Mouse (Mus musculus): Measurements from ENCODE around the gene Suclg1. TPM values are rescaled to one million over a fixed set of nuclear protein-coding genes. Genes with fewer than 3 reads are reported as not detected.

The Suclg1 gene
- total and polyA plus RNA-seq, 3 experiments: 53.7 to 105 (median 99.7) TPM

- H3K4me3 ChIP-seq (ENCODE audit: low read depth, low read length): no peak overlapping the region
- ATAC-seq (ENCODE audit: extremely low read depth, insufficient number of reproducible peaks, low FRiP score, poor library complexity, severe bottlenecking) (no peak), DNase-seq (ENCODE audit: low spot score) (no peak)
- H3K27me3 ChIP-seq (ENCODE audit: insufficient read depth, low read length): no peaks in the 10 kb centered on the region
- peaks cover 59% of the 10 kb centered on the region for H3K36me3 ChIP-seq (replicated peaks)
- H3K4me1 ChIP-seq (ENCODE audit: insufficient read depth, low read depth, low read length): peaks cover 31% of the 10 kb centered on the region
- TF ChIP-seq TAL1 (conservative IDR thresholded peaks at IDR 0.05; ENCODE audit: low read depth, low read length) (no peak), CTCF (IDR thresholded peaks at IDR 0.05; ENCODE audit: low read depth, low read length) (no peak)
- no peaks in the 10 kb centered on the region for H3K9me3 ChIP-seq (replicated peaks)
Measured at GRCm38 (mm10) chr6:73253006-73253405, 4.8 kb downstream of the Suclg1 start.

GRCm38 (mm10) chr6:73253584-73253983 is 5.4 kb downstream of the Suclg1 start:
- Histone ChIP-seq H3K4me1 (ENCODE audit: insufficient read depth, low read depth, low read length) (peaks cover 31% of the 10 kb centered on the region), H3K27me3 (ENCODE audit: insufficient read depth, low read length) (no peaks in the 10 kb centered on the region), H3K36me3 (replicated peaks) (peaks cover 64% of the 10 kb centered on the region), H3K9me3 (replicated peaks) (no peaks in the 10 kb centered on the region), H3K4me3 (ENCODE audit: low read depth, low read length) (no peak overlapping the region)
- TF ChIP-seq POLR2AphosphoS5 (IDR thresholded peaks at IDR 0.05; ENCODE audit: insufficient replicate concordance, low read depth, low read length) (no peak), CTCF (IDR thresholded peaks at IDR 0.05; ENCODE audit: low read depth, low read length) (no peak), TAL1 (conservative IDR thresholded peaks at IDR 0.05; ENCODE audit: low read depth, low read length) (no peak), GATA2 (IDR thresholded peaks at IDR 0.05; ENCODE audit: borderline replicate concordance, low read depth, low read length) (no peak), GATA1 (IDR thresholded peaks at IDR 0.05; ENCODE audit: borderline replicate concordance, low read length) (no peak)
- DNase-seq (ENCODE audit: low spot score) (no peak), ATAC-seq (ENCODE audit: extremely low read depth, insufficient number of reproducible peaks, low FRiP score, poor library complexity, severe bottlenecking) (no peak)

GRCm38 (mm10) chr6:73254307-73255228 is 6.4 kb downstream of the Suclg1 start:
- DNase-seq (ENCODE audit: low spot score) (no peak), ATAC-seq (ENCODE audit: extremely low read depth, insufficient number of reproducible peaks, low FRiP score, poor library complexity, severe bottlenecking) (peak; percentile 12; the same call in 1 of the 2 replicates)
- Histone ChIP-seq H3K4me1 (ENCODE audit: insufficient read depth, low read depth, low read length) (peaks cover 25% of the 10 kb centered on the region), H3K4me3 (ENCODE audit: low read depth, low read length) (no peak overlapping the region), H3K27me3 (ENCODE audit: insufficient read depth, low read length) (no peaks in the 10 kb centered on the region), H3K9me3 (replicated peaks) (no peaks in the 10 kb centered on the region), H3K36me3 (replicated peaks) (peaks cover 74% of the 10 kb centered on the region)
- TF ChIP-seq CTCF (IDR thresholded peaks at IDR 0.05; ENCODE audit: low read depth, low read length) (no peak), TAL1 (conservative IDR thresholded peaks at IDR 0.05; ENCODE audit: low read depth, low read length) (no peak), GATA1 (IDR thresholded peaks at IDR 0.05; ENCODE audit: borderline replicate concordance, low read length) (no peak), POLR2AphosphoS5 (IDR thresholded peaks at IDR 0.05; ENCODE audit: insufficient replicate concordance, low read depth, low read length) (no peak)

GRCm38 (mm10) chr6:73257068-73257467 is 8.9 kb downstream of the Suclg1 start:
- H3K4me1 ChIP-seq (ENCODE audit: insufficient read depth, low read depth, low read length): peaks cover 17% of the 10 kb centered on the region
- no peaks in the 10 kb centered on the region for H3K9me3 ChIP-seq (replicated peaks)
- no peak overlapping the region for H3K4me3 ChIP-seq (ENCODE audit: low read depth, low read length)
- DNase-seq (ENCODE audit: low spot score): no peak
- TF ChIP-seq TAL1 (conservative IDR thresholded peaks at IDR 0.05; ENCODE audit: low read depth, low read length) (no peak), CTCF (IDR thresholded peaks at IDR 0.05; ENCODE audit: low read depth, low read length) (no peak), GATA1 (IDR thresholded peaks at IDR 0.05; ENCODE audit: borderline replicate concordance, low read length) (no peak), GATA2 (IDR thresholded peaks at IDR 0.05; ENCODE audit: borderline replicate concordance, low read depth, low read length) (no peak), POLR2AphosphoS5 (IDR thresholded peaks at IDR 0.05; ENCODE audit: insufficient replicate concordance, low read depth, low read length) (no peak)
- H3K27me3 ChIP-seq (ENCODE audit: insufficient read depth, low read length): no peaks in the 10 kb centered on the region
- no peak for ATAC-seq (ENCODE audit: extremely low read depth, insufficient number of reproducible peaks, low FRiP score, poor library complexity, severe bottlenecking)
- peaks cover 85% of the 10 kb centered on the region for H3K36me3 ChIP-seq (replicated peaks)

GRCm38 (mm10) chr6:73260110-73260509 is 11.9 kb downstream of the Suclg1 start:
- no peak for TF ChIP-seq CTCF (IDR thresholded peaks at IDR 0.05; ENCODE audit: low read depth, low read length)
- no peak for TF ChIP-seq GATA2 (IDR thresholded peaks at IDR 0.05; ENCODE audit: borderline replicate concordance, low read depth, low read length)
- TF ChIP-seq TAL1 (conservative IDR thresholded peaks at IDR 0.05; ENCODE audit: low read depth, low read length): no peak
- no peak for TF ChIP-seq POLR2AphosphoS5 (IDR thresholded peaks at IDR 0.05; ENCODE audit: insufficient replicate concordance, low read depth, low read length)
- no peak for TF ChIP-seq GATA1 (IDR thresholded peaks at IDR 0.05; ENCODE audit: borderline replicate concordance, low read length)
- Histone ChIP-seq H3K4me1 (ENCODE audit: insufficient read depth, low read depth, low read length) (no peaks in the 10 kb centered on the region), H3K9me3 (replicated peaks) (no peaks in the 10 kb centered on the region), H3K27me3 (ENCODE audit: insufficient read depth, low read length) (no peaks in the 10 kb centered on the region), H3K4me3 (ENCODE audit: low read depth, low read length) (no peak overlapping the region), H3K36me3 (replicated peaks) (peaks cover 85% of the 10 kb centered on the region)
- ATAC-seq (ENCODE audit: extremely low read depth, insufficient number of reproducible peaks, low FRiP score, poor library complexity, severe bottlenecking): no peak
- no peak for DNase-seq (ENCODE audit: low spot score)

- H3K4me1 ChIP-seq (ENCODE audit: insufficient read depth, low read depth, low read length): peaks cover 4% of the 10 kb centered on the region; the same call in 1 of the 2 replicates
- H3K4me3 ChIP-seq (ENCODE audit: low read depth, low read length): no peak overlapping the region
- no peaks in the 10 kb centered on the region for H3K9me3 ChIP-seq (replicated peaks)
- no peak for ATAC-seq (ENCODE audit: extremely low read depth, insufficient number of reproducible peaks, low FRiP score, poor library complexity, severe bottlenecking)
- no peak for DNase-seq (ENCODE audit: low spot score)
- peaks cover 89% of the 10 kb centered on the region for H3K36me3 ChIP-seq (replicated peaks)
- TF ChIP-seq CTCF (IDR thresholded peaks at IDR 0.05; ENCODE audit: low read depth, low read length): no peak
- TF ChIP-seq TAL1 (conservative IDR thresholded peaks at IDR 0.05; ENCODE audit: low read depth, low read length): no peak
- TF ChIP-seq GATA1 (IDR thresholded peaks at IDR 0.05; ENCODE audit: borderline replicate concordance, low read length): no peak
- no peak for TF ChIP-seq POLR2AphosphoS5 (IDR thresholded peaks at IDR 0.05; ENCODE audit: insufficient replicate concordance, low read depth, low read length)
- no peak for TF ChIP-seq GATA2 (IDR thresholded peaks at IDR 0.05; ENCODE audit: borderline replicate concordance, low read depth, low read length)
- H3K27me3 ChIP-seq (ENCODE audit: insufficient read depth, low read length): no peaks in the 10 kb centered on the region
Measured at GRCm38 (mm10) chr6:73264801-73265200, 16.6 kb downstream of the Suclg1 start.

Measured in G1E (cell line).